Mouse (Mus musculus) 3134 (cell line): ENCODE results near the gene Gm20425.
A peak's percentile ranks its signal among the peaks of the same experiment; 100 is the strongest.

Source experiments
- DNase-seq: peaks from one replicate; pipeline ENCODE4 v3.0.0-alpha.2; 2011; ENCODE audit warnings: low spot score; ENCODE audit not compliant: insufficient read length; ENCODE audit errors: extremely low read depth

Gene Gm20425

GRCm38 (mm10) chr9:103230151-103230951 is at the start of gene Gm20425, which contains the start of gene Trf:
TSS of gene Gm20425 (minus strand) at chr9:103230307.
TSS of gene Trf (minus strand) at chr9:103230444.
- no peak for DNase-seq

- no peak for DNase-seq
Observed at GRCm38 (mm10) chr9:103276876-103277275, 46.8 kb upstream of the Gm20425 start.

GRCm38 (mm10) chr9:103275676-103276075 is 45.6 kb upstream of the Gm20425 start:
- no peak for DNase-seq

GRCm38 (mm10) chr9:103274819-103275218 is 44.7 kb upstream of the Gm20425 start:
- DNase-seq, result no peak

- no peak for DNase-seq
Observed at GRCm38 (mm10) chr9:103271104-103271503, 41.0 kb upstream of the Gm20425 start.

GRCm38 (mm10) chr9:103265778-103266177 is 35.7 kb upstream of the Gm20425 start:
- DNase-seq, result no peak

GRCm38 (mm10) chr9:103252906-103253305 is 22.8 kb upstream of the Gm20425 start:
- peak; percentile 21 for DNase-seq

- DNase-seq, result no peak
Observed at GRCm38 (mm10) chr9:103248618-103249017, 18.5 kb upstream of the Gm20425 start.

GRCm38 (mm10) chr9:103246526-103247168 is 16.5 kb upstream of the Gm20425 start:
- DNase-seq, result no peak

GRCm38 (mm10) chr9:103243640-103244039 is 13.5 kb upstream of the Gm20425 start:
- DNase-seq, result no peak

GRCm38 (mm10) chr9:103241206-103241605 is 11.1 kb upstream of the Gm20425 start:
- no peak for DNase-seq

GRCm38 (mm10) chr9:103239471-103239870 is 9.4 kb upstream of the Gm20425 start:
- DNase-seq, result no peak

GRCm38 (mm10) chr9:103234565-103235165 is 4.6 kb upstream of the Gm20425 start:
- no peak for DNase-seq

GRCm38 (mm10) chr9:103234059-103234458 is 4.0 kb upstream of the Gm20425 start:
- DNase-seq, result no peak

GRCm38 (mm10) chr9:103233006-103233395 is 2.9 kb upstream of the Gm20425 start:
- DNase-seq, result no peak

GRCm38 (mm10) chr9:103232232-103233005 is 2.3 kb upstream of the Gm20425 start:
- DNase-seq, result no peak

GRCm38 (mm10) chr9:103229037-103229867 is 855 bp downstream of the Gm20425 start:
- DNase-seq, result no peak

GRCm38 (mm10) chr9:103228370-103229003 is 1.6 kb downstream of the Gm20425 start:
- no peak for DNase-seq

GRCm38 (mm10) chr9:103227760-103228159 is 2.3 kb downstream of the Gm20425 start:
- no peak for DNase-seq

GRCm38 (mm10) chr9:103226806-103227205 is 3.3 kb downstream of the Gm20425 start:
- DNase-seq, result no peak
